Mouse (Mus musculus): ENCODE measurements at regions not wholly inside any gene's neighbourhood (a gene's known extent, or its start where the extent isn't known, plus 50 kb on each side); places are given as distances from the start of the nearest gene placed in this dataset.

DNA sequence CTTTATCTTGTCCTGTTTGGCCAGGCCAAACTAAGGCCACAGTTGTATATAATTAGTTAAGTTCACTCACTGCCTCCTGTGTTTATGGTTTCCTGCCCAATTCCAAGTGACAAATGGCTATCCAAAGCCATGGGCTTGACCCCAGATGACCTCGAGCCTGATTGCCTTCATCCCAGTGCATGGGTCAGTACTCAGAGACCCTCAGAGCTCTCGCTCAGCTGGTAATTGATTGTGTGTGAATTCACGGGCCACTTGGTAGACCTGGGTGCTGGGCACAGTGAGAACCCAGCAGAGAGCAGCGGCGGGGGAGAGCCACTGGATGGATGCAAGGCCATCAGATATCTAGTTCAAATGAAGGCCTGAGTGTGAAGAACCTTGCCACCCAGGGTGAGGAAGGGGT, 124.1 kb downstream of the Chic2 start:
- no peaks in the 10 kb centered on the region for H3K4me1 ChIP-seq (ENCODE audit: insufficient read depth)
- no peak overlapping the region for H3K9ac ChIP-seq
- H3K9me3 ChIP-seq (ENCODE audit: low read length): no peaks in the 10 kb centered on the region
- H3K27me3 ChIP-seq (ENCODE audit: insufficient read depth, low read length): no peaks in the 10 kb centered on the region; the same call in 1 of the 2 replicates
- no peak for TF ChIP-seq CTCF (IDR thresholded peaks at IDR 0.05; ENCODE audit: low read depth)
- H3K36me3 ChIP-seq (ENCODE audit: insufficient read depth): no peaks in the 10 kb centered on the region
- no peak overlapping the region for H3K4me3 ChIP-seq (ENCODE audit: low read depth, low read length)
- no peak overlapping the region for H3K27ac ChIP-seq (ENCODE audit: low read depth, low read length)
- WGBS: 67% methylated on average over 5 of the region's 5 CpGs
- no peak overlapping the region for H3K4me2 ChIP-seq (ENCODE audit: low read depth)
- no peak for ATAC-seq
- no peak for DNase-seq

DNA sequence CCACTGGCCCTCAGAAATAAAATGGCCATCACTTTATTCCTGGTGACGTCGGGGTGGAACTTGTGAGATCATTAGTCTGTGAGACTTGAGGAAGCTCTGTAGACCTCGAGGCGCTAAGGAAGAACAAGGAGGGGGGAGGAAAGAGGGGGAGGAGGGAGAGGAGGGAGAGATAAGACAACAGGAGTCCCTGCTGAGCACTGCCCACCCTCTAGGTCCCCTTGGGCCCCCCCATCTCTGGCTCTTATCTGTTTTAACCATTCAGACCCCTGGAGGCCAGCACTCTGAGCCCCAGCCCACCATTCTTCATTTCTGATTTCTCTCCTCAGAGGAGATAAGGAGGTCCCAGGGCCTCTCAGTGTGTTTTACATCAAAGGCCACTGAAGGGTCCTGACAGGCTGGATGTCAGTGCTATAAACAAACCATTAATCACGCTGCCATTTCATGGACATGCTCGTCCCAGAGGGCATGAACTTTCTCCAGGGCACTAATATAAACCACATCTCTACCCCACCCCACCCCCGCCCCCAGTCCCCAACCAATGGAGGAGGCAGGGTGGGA, 139.0 kb downstream of the Chic2 start:
- 75% methylated on average over 7 of the region's 7 CpGs for WGBS
- no peaks in the 10 kb centered on the region for H3K9me3 ChIP-seq (ENCODE audit: low read length)

DNA sequence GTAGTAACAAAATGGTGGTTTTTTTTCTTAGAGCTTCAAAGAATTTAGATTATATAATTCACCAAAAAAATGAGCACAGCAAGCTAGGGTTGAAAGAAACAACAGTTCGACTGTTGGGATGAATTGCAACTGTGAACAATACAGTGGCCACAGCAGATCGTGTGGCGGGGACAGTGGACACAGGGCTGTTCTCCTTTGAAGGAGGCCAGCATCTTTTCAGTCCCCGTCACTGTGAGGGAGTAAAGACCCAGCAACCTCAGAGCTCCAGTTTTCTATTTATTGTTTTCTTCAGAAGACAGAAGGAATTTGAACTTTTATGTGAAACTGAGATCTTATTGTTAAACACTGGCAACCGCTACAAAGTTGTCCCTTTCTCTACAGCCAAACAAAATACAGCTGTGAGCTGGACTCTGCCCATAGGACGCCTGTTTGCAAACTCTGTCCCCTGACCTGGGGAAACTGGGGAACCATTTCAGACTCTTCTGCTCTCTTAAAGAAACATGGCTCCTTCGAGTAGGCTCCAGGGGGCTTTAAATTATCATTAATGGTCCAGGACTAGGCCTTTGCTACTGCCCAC, 139.6 kb downstream of the Chic2 start:
- no peaks in the 10 kb centered on the region for H3K9me3 ChIP-seq (ENCODE audit: low read length)
- no peaks in the 10 kb centered on the region for H3K4me1 ChIP-seq (ENCODE audit: insufficient read depth)
- TF ChIP-seq CTCF (IDR thresholded peaks at IDR 0.05; ENCODE audit: low read depth): no peak
- H3K27ac ChIP-seq (ENCODE audit: low read depth, low read length): no peak overlapping the region
- H3K4me3 ChIP-seq (ENCODE audit: low read depth, low read length): no peak overlapping the region
- WGBS: 67% methylated on average over 7 of the region's 7 CpGs
- H3K9ac ChIP-seq: no peak overlapping the region
- no peaks in the 10 kb centered on the region for H3K27me3 ChIP-seq (ENCODE audit: insufficient read depth, low read length)
- no peak overlapping the region for H3K4me2 ChIP-seq (ENCODE audit: low read depth)
- DNase-seq (no peak), ATAC-seq (no peak)
- no peaks in the 10 kb centered on the region for H3K36me3 ChIP-seq (ENCODE audit: insufficient read depth)

More for the DNA sequence above, 139.0 kb downstream of the Chic2 start:
- Histone ChIP-seq H3K4me3 (ENCODE audit: low read depth, low read length) (no peak overlapping the region), H3K4me1 (ENCODE audit: insufficient read depth) (no peaks in the 10 kb centered on the region), H3K4me2 (ENCODE audit: low read depth) (no peak overlapping the region), H3K9ac (no peak overlapping the region), H3K27ac (ENCODE audit: low read depth, low read length) (no peak overlapping the region), H3K36me3 (ENCODE audit: insufficient read depth) (no peaks in the 10 kb centered on the region), H3K27me3 (ENCODE audit: insufficient read depth, low read length) (no peaks in the 10 kb centered on the region)
- ATAC-seq (no peak), DNase-seq (no peak)
- TF ChIP-seq CTCF (IDR thresholded peaks at IDR 0.05; ENCODE audit: low read depth): no peak

DNA sequence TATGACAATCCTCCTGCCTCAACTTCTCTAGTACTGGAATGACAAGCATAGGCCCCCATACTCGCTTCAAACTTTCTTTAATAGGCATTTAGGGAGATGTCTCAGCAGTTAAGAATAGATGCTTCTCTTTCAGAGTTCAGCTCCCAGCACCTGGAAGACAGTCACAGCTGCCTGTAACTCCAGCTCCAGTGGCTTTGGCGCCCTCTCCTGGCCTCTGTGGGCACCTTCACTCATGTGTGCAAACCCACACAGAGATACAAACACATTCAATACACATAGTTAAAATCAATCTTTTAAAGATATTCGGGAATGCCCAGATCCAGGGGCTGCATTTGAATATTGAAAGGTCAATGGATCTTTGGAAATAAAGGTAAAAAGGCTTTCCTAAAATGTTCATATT, 140.2 kb downstream of the Chic2 start:
- H3K9ac ChIP-seq: no peak overlapping the region
- H3K4me1 ChIP-seq (ENCODE audit: insufficient read depth): no peaks in the 10 kb centered on the region
- H3K36me3 ChIP-seq (ENCODE audit: insufficient read depth): no peaks in the 10 kb centered on the region
- WGBS: 78% methylated on average over 3 of the region's 3 CpGs
- H3K27ac ChIP-seq (ENCODE audit: low read depth, low read length): no peak overlapping the region
- no peak overlapping the region for H3K4me3 ChIP-seq (ENCODE audit: low read depth, low read length)
- ATAC-seq: no peak
- no peak for DNase-seq
- H3K4me2 ChIP-seq (ENCODE audit: low read depth): no peak overlapping the region
- H3K9me3 ChIP-seq (ENCODE audit: low read length): no peaks in the 10 kb centered on the region
- peak; percentile 24; the same call in 1 of the 2 replicates for TF ChIP-seq CTCF (IDR thresholded peaks at IDR 0.05; ENCODE audit: low read depth)
- no peaks in the 10 kb centered on the region for H3K27me3 ChIP-seq (ENCODE audit: insufficient read depth, low read length)

DNA sequence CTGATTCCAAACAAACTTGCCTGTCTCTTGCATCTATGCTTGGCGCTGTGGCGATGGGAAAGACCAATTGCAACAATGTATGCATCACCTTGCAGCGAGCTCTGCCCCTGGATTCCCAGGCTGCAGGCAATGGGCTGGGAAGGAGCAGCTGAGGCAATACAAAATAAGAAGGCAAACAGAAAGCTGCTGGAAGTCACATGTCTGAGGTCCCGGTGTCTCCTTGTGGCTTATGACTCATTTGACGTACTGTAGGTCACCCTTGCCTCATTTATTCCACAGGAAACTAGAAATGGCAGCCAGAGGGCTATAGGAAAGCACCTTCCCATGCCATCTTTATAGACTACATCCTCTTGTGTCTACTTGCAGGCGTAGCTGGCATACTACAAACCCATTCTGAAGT, 140.9 kb downstream of the Chic2 start:
- H3K4me3 ChIP-seq (ENCODE audit: low read depth, low read length): no peak overlapping the region
- H3K4me2 ChIP-seq (ENCODE audit: low read depth): no peak overlapping the region
- DNase-seq (no peak), ATAC-seq (no peak)
- H3K9ac ChIP-seq: no peak overlapping the region
- no peaks in the 10 kb centered on the region for H3K4me1 ChIP-seq (ENCODE audit: insufficient read depth)
- H3K36me3 ChIP-seq (ENCODE audit: insufficient read depth): no peaks in the 10 kb centered on the region
- H3K27ac ChIP-seq (ENCODE audit: low read depth, low read length): no peak overlapping the region
- H3K9me3 ChIP-seq (ENCODE audit: low read length): no peaks in the 10 kb centered on the region
- WGBS: 90% methylated on average over 6 of the region's 6 CpGs
- TF ChIP-seq CTCF (IDR thresholded peaks at IDR 0.05; ENCODE audit: low read depth): no peak
- no peaks in the 10 kb centered on the region for H3K27me3 ChIP-seq (ENCODE audit: insufficient read depth, low read length)

DNA sequence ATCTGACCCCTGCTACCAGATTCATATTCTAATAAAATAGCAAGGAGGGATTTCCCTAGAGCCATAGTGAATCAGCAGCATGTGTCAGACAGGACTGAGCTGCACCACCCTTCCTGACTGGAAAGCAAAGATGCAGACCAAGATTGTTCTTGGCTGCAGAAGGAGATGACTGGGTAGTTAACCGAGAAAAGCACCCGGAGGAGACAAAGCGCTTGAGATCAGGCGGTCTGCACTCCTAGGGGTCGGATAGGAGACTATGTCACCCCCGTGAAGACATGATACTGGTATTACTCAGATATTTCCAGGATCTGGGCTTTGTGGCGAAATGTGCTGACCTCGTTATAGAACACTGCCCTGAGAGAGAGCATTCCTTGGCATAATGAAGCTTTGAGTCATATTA, 147.4 kb downstream of the Chic2 start:
- no peaks in the 10 kb centered on the region for H3K36me3 ChIP-seq (ENCODE audit: insufficient read depth)
- no peaks in the 10 kb centered on the region for H3K9me3 ChIP-seq (ENCODE audit: low read length)
- H3K27ac ChIP-seq (ENCODE audit: low read depth, low read length): no peak overlapping the region
- H3K4me1 ChIP-seq (ENCODE audit: insufficient read depth): no peaks in the 10 kb centered on the region
- H3K9ac ChIP-seq: no peak overlapping the region
- TF ChIP-seq CTCF (IDR thresholded peaks at IDR 0.05; ENCODE audit: low read depth): no peak
- H3K4me2 ChIP-seq (ENCODE audit: low read depth): no peak overlapping the region
- H3K27me3 ChIP-seq (ENCODE audit: insufficient read depth, low read length): no peaks in the 10 kb centered on the region
- no peak for ATAC-seq
- no peak overlapping the region for H3K4me3 ChIP-seq (ENCODE audit: low read depth, low read length)
- no peak for DNase-seq
- WGBS: 81% methylated on average over 8 of the region's 8 CpGs

DNA sequence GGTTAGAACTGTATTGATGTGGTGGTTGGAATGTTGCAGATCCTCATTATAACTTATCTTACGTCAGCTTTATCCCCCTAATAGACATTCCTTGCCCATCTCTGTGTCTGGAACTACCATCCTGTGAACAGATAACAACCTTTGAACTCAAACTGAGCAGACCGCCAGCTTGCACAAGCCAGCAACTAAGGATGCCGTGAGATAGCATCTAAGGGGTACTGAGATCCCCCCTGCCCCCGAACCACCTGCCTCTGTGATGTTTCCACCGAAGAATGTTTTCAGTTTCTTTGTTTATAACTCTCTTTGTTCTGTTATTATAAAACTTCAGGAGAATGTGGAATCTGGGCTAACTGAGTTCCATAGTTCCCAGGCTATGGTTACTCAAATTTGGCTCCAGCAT, 151.3 kb downstream of the Chic2 start:
- H3K9me3 ChIP-seq (ENCODE audit: low read length): no peaks in the 10 kb centered on the region
- WGBS: 78% methylated on average over 5 of the region's 5 CpGs
- no peak for DNase-seq
- no peak for ATAC-seq
- no peak for TF ChIP-seq CTCF (IDR thresholded peaks at IDR 0.05; ENCODE audit: low read depth)
- H3K27me3 ChIP-seq (ENCODE audit: insufficient read depth, low read length): no peaks in the 10 kb centered on the region
- H3K4me1 ChIP-seq (ENCODE audit: insufficient read depth): no peaks in the 10 kb centered on the region
- H3K27ac ChIP-seq (ENCODE audit: low read depth, low read length): no peak overlapping the region
- no peak overlapping the region for H3K4me2 ChIP-seq (ENCODE audit: low read depth)
- no peaks in the 10 kb centered on the region for H3K36me3 ChIP-seq (ENCODE audit: insufficient read depth)
- no peak overlapping the region for H3K4me3 ChIP-seq (ENCODE audit: low read depth, low read length)
- H3K9ac ChIP-seq: no peak overlapping the region

Data from forebrain, postnatal 0 days (tissue).